Comparison of ENCODE assay signal across 17 mouse cellular contexts in genomic region chr8:9367721-9368120, GRCm38 (mm10).
DNase-seq lines count a peak whose midpoint lies in the region; ATAC-seq and TF ChIP-seq lines count a peak whose summit lies in the region.
"Had no signal": no experiment of that assay in that cellular context is flagged by ENCODE, and none has a peak within 500 bp of the region (broad histone marks: within the 10 kb centered on the region; RNA-seq: fewer than 3 reads in every experiment).

No protein-coding gene starts in this region.

- H3K4me2 ChIP-seq in forebrain, embryonic 14.5 days (ENCODE audit: low read length) = no peak overlapping the region
- H3K4me2 ChIP-seq: hindbrain, embryonic 12.5 days; liver, embryonic 13.5 days had no signal

- DNase-seq in lung, adult 2 months = peak; percentile 8
- DNase-seq in lung, postnatal 4 days = no peak
- peak; percentile 53 to 71 for DNase-seq in cerebellum, adult 2 months
- peak; percentile 79 to 80 for DNase-seq in cerebellum, postnatal 14 days
- DNase-seq in ovary, postnatal 36 days (ENCODE audit: low spot score) = peak; percentile 9
- DNase-seq in frontal cortex, postnatal 25 days (ENCODE audit: low spot score in 2 of 2) = no peak
- DNase-seq in forebrain, embryonic 14.5 days (ENCODE audit: low spot score) = no peak
- DNase-seq: layer of hippocampus, postnatal 36 days; liver, embryonic 13.5 days; right cerebral cortex, postnatal 25 days; thymus, postnatal 14 days had no signal

- no peak for ATAC-seq in forebrain, embryonic 14.5 days
- ATAC-seq: activated CD4-positive, CD25-positive, alpha-beta regulatory T cell, adult 4 months had no signal

- H3K9ac ChIP-seq in forebrain, embryonic 14.5 days (ENCODE audit: low read length) = no peak overlapping the region
- H3K9ac ChIP-seq: hindbrain, embryonic 12.5 days; liver, embryonic 13.5 days had no signal

- H3K9me3 ChIP-seq in forebrain, embryonic 14.5 days (replicated peaks; ENCODE audit: control insufficient read depth, low read length) = no peaks in the 10 kb centered on the region
- H3K9me3 ChIP-seq: hindbrain, embryonic 12.5 days; limb, embryonic 10.5 days; liver, embryonic 13.5 days had no signal

- no peak overlapping the region for H3K27ac ChIP-seq in cerebellum, adult 2 months (ENCODE audit: insufficient read depth, low read length)
- no peak overlapping the region for H3K27ac ChIP-seq in forebrain, embryonic 14.5 days (ENCODE audit: low read depth, low read length)
- H3K27ac ChIP-seq: hindbrain, embryonic 12.5 days; kidney, postnatal 0 days; limb, embryonic 10.5 days; liver, embryonic 13.5 days; macrophage had no signal

- TF ChIP-seq POLR2A in lung, adult 2 months (IDR thresholded peaks at IDR 0.05; ENCODE audit: borderline replicate concordance, extremely low read depth, low read depth, low read length) = no peak
- TF ChIP-seq POLR2A in cerebellum, adult 2 months (IDR thresholded peaks at IDR 0.05; ENCODE audit: borderline replicate concordance, insufficient read depth, low read length) = no peak

- H3K4me3 ChIP-seq in lung, adult 2 months (replicated peaks; ENCODE audit: extremely low read depth, low read depth, low read length) = no peak overlapping the region
- H3K4me3 ChIP-seq in cerebellum, adult 2 months (replicated peaks; ENCODE audit: insufficient read depth, low read depth, low read length) = no peak overlapping the region
- no peak overlapping the region for H3K4me3 ChIP-seq in forebrain, embryonic 14.5 days (ENCODE audit: low read depth, low read length)
- H3K4me3 ChIP-seq: hindbrain, embryonic 12.5 days; limb, embryonic 10.5 days; liver, embryonic 13.5 days had no signal

- H3K36me3 ChIP-seq in forebrain, embryonic 14.5 days (ENCODE audit: control insufficient read depth, insufficient read depth, low read length) = no peaks in the 10 kb centered on the region
- H3K36me3 ChIP-seq: hindbrain, embryonic 12.5 days; limb, embryonic 10.5 days; liver, embryonic 13.5 days had no signal

- H3K4me1 ChIP-seq in lung, adult 2 months (ENCODE audit: control insufficient read depth, insufficient read depth, low read length) = no peaks in the 10 kb centered on the region
- H3K4me1 ChIP-seq in cerebellum, adult 2 months (ENCODE audit: control insufficient read depth, insufficient read depth, low read length) = peaks cover 17% of the 10 kb centered on the region
- peaks cover 11% of the 10 kb centered on the region; the same call in 1 of the 2 replicates for H3K4me1 ChIP-seq in forebrain, embryonic 14.5 days (ENCODE audit: control insufficient read depth, insufficient read depth, low read length)
- H3K4me1 ChIP-seq: hindbrain, embryonic 12.5 days; liver, embryonic 13.5 days had no signal

- no peaks in the 10 kb centered on the region for H3K27me3 ChIP-seq in cerebellum, adult 2 months (ENCODE audit: control insufficient read depth, insufficient read depth, low read length)
- no peaks in the 10 kb centered on the region for H3K27me3 ChIP-seq in forebrain, embryonic 14.5 days (replicated peaks; ENCODE audit: control insufficient read depth, insufficient read depth, low read length)
- H3K27me3 ChIP-seq: CH12.LX; hindbrain, embryonic 12.5 days; liver, embryonic 13.5 days had no signal

- no peak for TF ChIP-seq CTCF in lung, adult 2 months (IDR thresholded peaks at IDR 0.05; ENCODE audit: insufficient read depth, low read length)
- no peak for TF ChIP-seq CTCF in cerebellum, adult 2 months (IDR thresholded peaks at IDR 0.05; ENCODE audit: borderline replicate concordance, insufficient read depth, low read depth, low read length)

- WGBS in lung, adult 2 months = 44% methylated on average over 6 of the region's 6 CpGs
- 40% methylated on average over 6 of the region's 6 CpGs for WGBS in cerebellum, adult 2 months
- 72% methylated on average over 6 of the region's 6 CpGs for WGBS in forebrain, embryonic 14.5 days

Comparison
In these comparisons a context has a peak if more than half of its experiments do, and no peak if none do; other contexts are left out.
1. DNase-seq: peak in lung, adult 2 months (single experiment), cerebellum, adult 2 months (2 of 2), cerebellum, postnatal 14 days (2 of 2) and ovary, postnatal 36 days (single experiment); none in lung, postnatal 4 days (0 of 2), frontal cortex, postnatal 25 days (0 of 2) and forebrain, embryonic 14.5 days (single experiment).